Mouse (Mus musculus) E14TG2a.4 (cell line): ENCODE measurements around the gene 9130213A22Rik.

Source experiments
- CTCF ChIP-seq: conservative IDR thresholded peaks from 2 replicates; pipeline ENCODE4 v1.5.1; 2014; ENCODE audit warnings: low read length
- POU5F1 ChIP-seq: IDR thresholded peaks from 2 replicates; pipeline ENCODE4 v1.6.1; 2014; ENCODE audit warnings: low read length, borderline replicate concordance

GRCm38 (mm10) chr11:69088103-69088855, 34.1 kb downstream of the 9130213A22Rik start, which contains the start of gene Vamp2:
- TF ChIP-seq CTCF: no peak
- TF ChIP-seq POU5F1: no peak
